Mouse (Mus musculus): ENCODE data around the gene Cmip. TPM values are rescaled to one million over a fixed set of nuclear protein-coding genes. Genes with fewer than 3 reads are reported as not detected.

Cmip gene
- polyA plus RNA-seq (2015; fragmentation: Nextera tagmentation; extraction: Ambion mirVana), result 6.2 and 6.5 TPM in 2 replicates

- peaks cover 41% of the 10 kb centered on the region for H3K4me1 ChIP-seq
- ATAC-seq (ENCODE audit: extremely low read depth, insufficient number of reproducible peaks, low FRiP score, low TSS enrichment), result 0 out of 2 replicates have a peak, but pooled peaks have one; percentile 2
- peak within 1 kb of the TSS; percentile 93 for H3K4me3 ChIP-seq
- H3K9me3 ChIP-seq, result no peaks in the 10 kb centered on the region
- no peaks in the 10 kb centered on the region for H3K36me3 ChIP-seq
- peak within 1 kb of the TSS; percentile 78 for H3K4me2 ChIP-seq
- peak within 1 kb of the TSS; percentile 97 for H3K9ac ChIP-seq
- WGBS, result under 1% methylated on average over 65 of the region's 65 CpGs
- no peaks in the 10 kb centered on the region for H3K27me3 ChIP-seq (replicated peaks)
- peak within 1 kb of the TSS; percentile 74 for H3K27ac ChIP-seq (replicated peaks)
Observed at GRCm38 (mm10) chr8:117257029-117257820, at the start of gene Cmip. Gene Cmip (plus strand): TSS chr8:117257064.

GRCm38 (mm10) chr8:117209150-117209549, 47.7 kb upstream of the Cmip start:
- Histone ChIP-seq H3K4me3 (no peak overlapping the region), H3K27ac (replicated peaks) (no peak overlapping the region), H3K4me2 (no peak overlapping the region), H3K36me3 (peaks cover 33% of the 10 kb centered on the region), H3K9ac (no peak overlapping the region), H3K27me3 (replicated peaks) (no peaks in the 10 kb centered on the region), H3K4me1 (no peaks in the 10 kb centered on the region), H3K9me3 (no peaks in the 10 kb centered on the region)
- 90% methylated on average over 12 of the region's 12 CpGs for WGBS
- ATAC-seq (ENCODE audit: extremely low read depth, insufficient number of reproducible peaks, low FRiP score, low TSS enrichment), result no peak

GRCm38 (mm10) chr8:117212100-117212499, 44.8 kb upstream of the Cmip start:
- no peak overlapping the region for H3K4me2 ChIP-seq
- no peaks in the 10 kb centered on the region for H3K4me1 ChIP-seq
- H3K4me3 ChIP-seq, result no peak overlapping the region
- no peaks in the 10 kb centered on the region for H3K27me3 ChIP-seq (replicated peaks)
- ATAC-seq (ENCODE audit: extremely low read depth, insufficient number of reproducible peaks, low FRiP score, low TSS enrichment), result no peak
- H3K36me3 ChIP-seq, result peaks cover 30% of the 10 kb centered on the region
- H3K9ac ChIP-seq, result no peak overlapping the region
- H3K27ac ChIP-seq (replicated peaks), result no peak overlapping the region
- WGBS, result 82% methylated on average over 11 of the region's 11 CpGs
- no peaks in the 10 kb centered on the region for H3K9me3 ChIP-seq

- H3K4me2 ChIP-seq, result no peak overlapping the region
- peaks cover 24% of the 10 kb centered on the region for H3K36me3 ChIP-seq
- no peaks in the 10 kb centered on the region for H3K4me1 ChIP-seq
- ATAC-seq (ENCODE audit: extremely low read depth, insufficient number of reproducible peaks, low FRiP score, low TSS enrichment), result no peak
- WGBS, result 79% methylated on average over 2 of the region's 2 CpGs
- no peaks in the 10 kb centered on the region for H3K27me3 ChIP-seq (replicated peaks)
- H3K4me3 ChIP-seq, result no peak overlapping the region
- H3K27ac ChIP-seq (replicated peaks), result no peak overlapping the region
- H3K9me3 ChIP-seq, result no peaks in the 10 kb centered on the region
- no peak overlapping the region for H3K9ac ChIP-seq
Observed at GRCm38 (mm10) chr8:117217724-117218123, 39.1 kb upstream of the Cmip start.

GRCm38 (mm10) chr8:117222396-117222795, 34.5 kb upstream of the Cmip start:
- Histone ChIP-seq H3K27ac (replicated peaks) (no peak overlapping the region), H3K4me2 (no peak overlapping the region), H3K27me3 (replicated peaks) (no peaks in the 10 kb centered on the region), H3K4me1 (peaks cover 5% of the 10 kb centered on the region; the same call in 1 of the 2 replicates), H3K9me3 (no peaks in the 10 kb centered on the region), H3K4me3 (no peak overlapping the region), H3K36me3 (peaks cover 3% of the 10 kb centered on the region; the same call in 1 of the 2 replicates), H3K9ac (no peak overlapping the region)
- 64% methylated on average over 6 of the region's 6 CpGs for WGBS
- no peak for ATAC-seq (ENCODE audit: extremely low read depth, insufficient number of reproducible peaks, low FRiP score, low TSS enrichment)

- H3K4me1 ChIP-seq, result peaks cover 5% of the 10 kb centered on the region; the same call in 1 of the 2 replicates
- peak overlapping the region; percentile 69 for H3K9ac ChIP-seq
- H3K27me3 ChIP-seq (replicated peaks), result no peaks in the 10 kb centered on the region
- H3K9me3 ChIP-seq, result no peaks in the 10 kb centered on the region
- peak overlapping the region; percentile 66 for H3K4me2 ChIP-seq
- peak overlapping the region; percentile 49 for H3K4me3 ChIP-seq
- whole genome bisulfite sequencing, result 12% methylated on average over 9 of the region's 9 CpGs
- H3K27ac ChIP-seq (replicated peaks), result no peak overlapping the region
- ATAC-seq (ENCODE audit: extremely low read depth, insufficient number of reproducible peaks, low FRiP score, low TSS enrichment), result peak; percentile 42
- no peaks in the 10 kb centered on the region for H3K36me3 ChIP-seq
Observed at GRCm38 (mm10) chr8:117224630-117225029, 32.2 kb upstream of the Cmip start.

- no peak overlapping the region for H3K9ac ChIP-seq
- H3K9me3 ChIP-seq, result 0 out of 2 replicates have a peak, but pooled peaks cover 2% of the 10 kb centered on the region
- H3K27ac ChIP-seq (replicated peaks), result no peak overlapping the region
- H3K4me3 ChIP-seq, result no peak overlapping the region
- H3K27me3 ChIP-seq (replicated peaks), result no peaks in the 10 kb centered on the region
- H3K4me1 ChIP-seq, result peaks cover 5% of the 10 kb centered on the region; the same call in 1 of the 2 replicates
- ATAC-seq (ENCODE audit: extremely low read depth, insufficient number of reproducible peaks, low FRiP score, low TSS enrichment), result no peak
- no peaks in the 10 kb centered on the region for H3K36me3 ChIP-seq
- no peak overlapping the region for H3K4me2 ChIP-seq
- 73% methylated on average over 12 of the region's 12 CpGs for WGBS
Observed at GRCm38 (mm10) chr8:117226306-117226705, 30.6 kb upstream of the Cmip start.

- no peak overlapping the region for H3K27ac ChIP-seq (replicated peaks)
- H3K9me3 ChIP-seq, result 0 out of 2 replicates have a peak, but pooled peaks cover 2% of the 10 kb centered on the region
- no peak for ATAC-seq (ENCODE audit: extremely low read depth, insufficient number of reproducible peaks, low FRiP score, low TSS enrichment)
- 65% methylated on average over 2 of the region's 2 CpGs for WGBS
- no peak overlapping the region for H3K9ac ChIP-seq
- no peak overlapping the region for H3K4me3 ChIP-seq
- no peaks in the 10 kb centered on the region for H3K27me3 ChIP-seq (replicated peaks)
- peaks cover 5% of the 10 kb centered on the region; the same call in 1 of the 2 replicates for H3K4me1 ChIP-seq
- H3K4me2 ChIP-seq, result no peak overlapping the region
- H3K36me3 ChIP-seq, result no peaks in the 10 kb centered on the region
Observed at GRCm38 (mm10) chr8:117227339-117227738, 29.5 kb upstream of the Cmip start.

GRCm38 (mm10) chr8:117233199-117233598, 23.7 kb upstream of the Cmip start:
- Histone ChIP-seq H3K9ac (no peak overlapping the region), H3K27me3 (replicated peaks) (no peaks in the 10 kb centered on the region), H3K27ac (replicated peaks) (no peak overlapping the region), H3K36me3 (no peaks in the 10 kb centered on the region), H3K4me1 (no peaks in the 10 kb centered on the region), H3K4me3 (no peak overlapping the region), H3K9me3 (0 out of 2 replicates have a peak, but pooled peaks cover 2% of the 10 kb centered on the region), H3K4me2 (no peak overlapping the region)
- 77% methylated on average over 7 of the region's 7 CpGs for WGBS
- no peak for ATAC-seq (ENCODE audit: extremely low read depth, insufficient number of reproducible peaks, low FRiP score, low TSS enrichment)

- Histone ChIP-seq H3K4me2 (no peak overlapping the region), H3K27me3 (replicated peaks) (no peaks in the 10 kb centered on the region), H3K4me3 (no peak overlapping the region), H3K4me1 (no peaks in the 10 kb centered on the region), H3K36me3 (no peaks in the 10 kb centered on the region), H3K27ac (replicated peaks) (no peak overlapping the region), H3K9ac (no peak overlapping the region), H3K9me3 (no peaks in the 10 kb centered on the region)
- no peak for ATAC-seq (ENCODE audit: extremely low read depth, insufficient number of reproducible peaks, low FRiP score, low TSS enrichment)
- WGBS, result 80% methylated on average over 4 of the region's 4 CpGs
Observed at GRCm38 (mm10) chr8:117236531-117236930, 20.3 kb upstream of the Cmip start.

GRCm38 (mm10) chr8:117240326-117240725, 16.5 kb upstream of the Cmip start:
- Histone ChIP-seq H3K4me3 (no peak overlapping the region), H3K9me3 (no peaks in the 10 kb centered on the region), H3K27ac (replicated peaks) (no peak overlapping the region), H3K9ac (no peak overlapping the region), H3K4me1 (no peaks in the 10 kb centered on the region), H3K27me3 (replicated peaks) (no peaks in the 10 kb centered on the region), H3K4me2 (no peak overlapping the region), H3K36me3 (no peaks in the 10 kb centered on the region)
- WGBS, result 82% methylated on average over 5 of the region's 5 CpGs
- no peak for ATAC-seq (ENCODE audit: extremely low read depth, insufficient number of reproducible peaks, low FRiP score, low TSS enrichment)

All from heart, embryonic 13.5 days (tissue).